Mouse (Mus musculus) stomach, embryonic 15.5 days (tissue): Measurements from ENCODE around the gene Gm14124. TPM values are rescaled to one million over a fixed set of nuclear protein-coding genes. Genes with fewer than 3 reads are reported as not detected.

ENCODE experiments used
- ATAC-seq: fragments of 200-750 bp; cut with Nextera tagmentation; 2 replicates; pipeline ENCODE4 v1.8.0; 2017; ENCODE audit warnings: low read depth, moderate number of reproducible peaks, moderate TSS enrichment; ENCODE audit not compliant: insufficient read depth, low FRiP score
- H3K27ac ChIP-seq: fragments of 300-500 bp; sonication (generic); 2 replicates; pipeline ENCODE4 v1.5.1; 2015; ENCODE audit warnings: mild to moderate bottlenecking, inconsistent platforms
- H3K27me3 ChIP-seq: fragments of 300-500 bp; sonication (generic); replicated peaks from 2 replicates; pipeline ENCODE4 v1.6.1; 2015; ENCODE audit warnings: inconsistent platforms
- H3K36me3 ChIP-seq: fragments of 300-500 bp; sonication (generic); 2 replicates; pipeline ENCODE4 v1.6.1; 2015; ENCODE audit warnings: inconsistent platforms
- H3K4me1 ChIP-seq: fragments of 300-500 bp; sonication (generic); 2 replicates; pipeline ENCODE4 v1.6.1; 2015; ENCODE audit warnings: inconsistent platforms
- H3K4me2 ChIP-seq: fragments of 300-500 bp; sonication (generic); 2 replicates; pipeline ENCODE4 v1.6.1; 2015; ENCODE audit warnings: mild to moderate bottlenecking, inconsistent platforms
- H3K4me3 ChIP-seq: fragments of 300-500 bp; sonication (generic); replicated peaks from 2 replicates; pipeline ENCODE4 v1.5.1; 2015; ENCODE audit warnings: inconsistent platforms
- H3K9ac ChIP-seq: fragments of 300-500 bp; sonication (generic); 2 replicates; pipeline ENCODE4 v1.6.1; 2015; ENCODE audit warnings: inconsistent platforms
- H3K9me3 ChIP-seq: fragments of 300-500 bp; sonication (generic); 2 replicates; pipeline ENCODE4 v1.6.1; 2016; ENCODE audit warnings: inconsistent platforms
- WGBS: fragments of 180-500 bp; shearing (Covaris S2); methylation state at CpG from one replicate; pipeline ENCODE4 v1.1.7; 2015; 5-methylcytosine and 5-hydroxymethylcytosine counted together
- polyA plus RNA-seq: library from polyadenylated mRNA; unstranded; fragments of >200 nt; fragmentation: Nextera tagmentation; extraction: Ambion mirVana; gene quantifications from 2 replicates; pipeline ENCODE4 v1.2.1, GENCODE M21; 2015

The Gm14124 gene
- polyA plus RNA-seq, 1 experiment from 2014 or later, result not detected

GRCm38 (mm10) chr2:150316140-150316539 lies 58.8 kb downstream of the Gm14124 start:
- Histone ChIP-seq H3K4me3 (no peak overlapping the region), H3K4me2 (no peak overlapping the region)
- ATAC-seq, result no peak

GRCm38 (mm10) chr2:150318973-150319372 lies 61.7 kb downstream of the Gm14124 start:
- Histone ChIP-seq H3K4me1 (no peaks in the 10 kb centered on the region), H3K36me3 (peaks cover 23% of the 10 kb centered on the region)
- WGBS, result 100% methylated on average over 1 of the region's 1 CpGs

More at GRCm38 (mm10) chr2:150316140-150316539, 58.8 kb downstream of the Gm14124 start:
- Histone ChIP-seq H3K4me1 (no peaks in the 10 kb centered on the region), H3K36me3 (peaks cover 18% of the 10 kb centered on the region; the same call in 1 of the 2 replicates), H3K27ac (no peak overlapping the region), H3K9ac (no peak overlapping the region), H3K27me3 (no peaks in the 10 kb centered on the region), H3K9me3 (0 out of 2 replicates have a peak, but pooled peaks cover 4% of the 10 kb centered on the region)

More at GRCm38 (mm10) chr2:150318973-150319372, 61.7 kb downstream of the Gm14124 start:
- no peak overlapping the region for H3K9ac ChIP-seq
- H3K4me3 ChIP-seq, result no peak overlapping the region
- no peak overlapping the region for H3K27ac ChIP-seq
- no peak for ATAC-seq
- no peak overlapping the region for H3K4me2 ChIP-seq
- H3K9me3 ChIP-seq, result 0 out of 2 replicates have a peak, but pooled peaks cover 4% of the 10 kb centered on the region
- no peaks in the 10 kb centered on the region for H3K27me3 ChIP-seq

Other genes with a start within 250 kb of the Gm14124 start
- 8.2 and 8.4 TPM in 2 replicates for gene Zfp120, start 120.8 kb upstream of the Gm14124 start, polyA plus RNA-seq
- gene Gm10770, start 77.8 kb upstream of the Gm14124 start, polyA plus RNA-seq, result not detected in 2 replicates
- 0.24 TPM in 1 of 2 replicates, not detected in the other for gene Gm14139, start 75.8 kb upstream of the Gm14124 start, polyA plus RNA-seq
- gene Zfp937, start 39.4 kb upstream of the Gm14124 start, polyA plus RNA-seq, result 9.4 and 9.8 TPM in 2 replicates
- gene Gm21994, start 1.9 kb upstream of the Gm14124 start, polyA plus RNA-seq, result 5.3 and 6.3 TPM in 2 replicates
- 3.1 and 4.8 TPM in 2 replicates for gene Gm10130, start 66.2 kb downstream of the Gm14124 start, polyA plus RNA-seq
- gene 3300002I08Rik, start 105.2 kb downstream of the Gm14124 start, polyA plus RNA-seq, result 6.5 and 7.0 TPM in 2 replicates
- 7.4 and 8.1 TPM in 2 replicates for gene Zfp442, start 194.0 kb downstream of the Gm14124 start, polyA plus RNA-seq
- gene Zfp345, start 227.6 kb downstream of the Gm14124 start, polyA plus RNA-seq, result 0.08 TPM in 1 of 2 replicates, not detected in the other